Mouse (Mus musculus): Measurements from ENCODE around the gene Ankrd31. TPM values are rescaled to one million over a fixed set of nuclear protein-coding genes. Genes with fewer than 3 reads are reported as not detected.
"Not testable (repeated sequence)": the region's sequence is repeated elsewhere in the genome, so short reads cannot be mapped to it uniquely, and the experiment has no call there.

Gene Ankrd31
- polyA plus RNA-seq, 1 experiment from 2014 or later: not detected

GRCm38 (mm10) chr13:96735175-96735574 lies 12.9 kb upstream of the Ankrd31 start:
- Histone ChIP-seq H3K4me1 (replicated peaks; ENCODE audit: control insufficient read depth, insufficient read depth, low read length) (no peaks in the 10 kb centered on the region), H3K9ac (ENCODE audit: low read length) (no peak overlapping the region), H3K27ac (ENCODE audit: low read length) (no peak overlapping the region), H3K4me3 (ENCODE audit: low read length) (no peak overlapping the region), H3K36me3 (ENCODE audit: control insufficient read depth, insufficient read depth, low read length) (no peaks in the 10 kb centered on the region), H3K9me3 (ENCODE audit: control insufficient read depth, low read length) (no peaks in the 10 kb centered on the region), H3K4me2 (ENCODE audit: low read depth, low read length) (no peak overlapping the region), H3K27me3 (ENCODE audit: control insufficient read depth, insufficient read depth, low read depth, low read length) (no peaks in the 10 kb centered on the region)
- 37% methylated on average over 1 of the region's 1 CpGs for WGBS
- ATAC-seq (ENCODE audit: low read depth): no peak

DNA sequence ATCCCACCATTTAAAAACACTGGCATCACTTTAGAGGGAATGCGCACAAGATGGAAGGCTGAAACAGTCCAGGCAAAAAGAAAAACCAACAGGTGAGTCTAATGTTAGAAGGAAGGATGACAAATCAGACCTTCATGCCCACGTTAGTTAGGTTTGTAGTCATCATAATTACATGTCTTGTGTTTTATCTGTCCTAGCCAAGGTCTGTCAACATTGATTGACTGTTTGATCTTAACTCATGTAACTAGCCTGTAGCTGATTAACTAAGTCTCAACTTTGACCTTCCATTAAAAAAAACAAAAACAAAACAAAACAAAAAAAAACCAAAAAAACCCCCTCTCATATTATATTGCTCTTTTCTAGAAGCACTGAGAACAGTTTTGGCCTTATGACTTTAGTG lies 7.9 kb upstream of the Ankrd31 start:
- no peak overlapping the region for H3K4me2 ChIP-seq (ENCODE audit: low read depth, low read length)
- ATAC-seq (ENCODE audit: low read depth): no peak
- H3K4me3 ChIP-seq (ENCODE audit: low read length): no peak overlapping the region
- H3K4me1 ChIP-seq (replicated peaks; ENCODE audit: control insufficient read depth, insufficient read depth, low read length): no peaks in the 10 kb centered on the region
- no peaks in the 10 kb centered on the region for H3K36me3 ChIP-seq (ENCODE audit: control insufficient read depth, insufficient read depth, low read length)
- no peak overlapping the region for H3K27ac ChIP-seq (ENCODE audit: low read length)
- no peaks in the 10 kb centered on the region for H3K9me3 ChIP-seq (ENCODE audit: control insufficient read depth, low read length)
- no peaks in the 10 kb centered on the region for H3K27me3 ChIP-seq (ENCODE audit: control insufficient read depth, insufficient read depth, low read depth, low read length)
- no peak overlapping the region for H3K9ac ChIP-seq (ENCODE audit: low read length)
- 79% methylated on average over 2 of the region's 2 CpGs for WGBS

- no peak for ATAC-seq (ENCODE audit: low read depth)
- H3K27me3 ChIP-seq (ENCODE audit: control insufficient read depth, insufficient read depth, low read depth, low read length): no peaks in the 10 kb centered on the region
- WGBS: 81% methylated on average over 2 of the region's 2 CpGs
- H3K9me3 ChIP-seq (ENCODE audit: control insufficient read depth, low read length): no peaks in the 10 kb centered on the region
- no peak overlapping the region for H3K27ac ChIP-seq (ENCODE audit: low read length)
- no peaks in the 10 kb centered on the region for H3K36me3 ChIP-seq (ENCODE audit: control insufficient read depth, insufficient read depth, low read length)
- no peaks in the 10 kb centered on the region for H3K4me1 ChIP-seq (replicated peaks; ENCODE audit: control insufficient read depth, insufficient read depth, low read length)
- H3K4me2 ChIP-seq (ENCODE audit: low read depth, low read length): no peak overlapping the region
- no peak overlapping the region for H3K4me3 ChIP-seq (ENCODE audit: low read length)
- no peak overlapping the region for H3K9ac ChIP-seq (ENCODE audit: low read length)
These were observed 5.2 kb upstream of the Ankrd31 start for GRCm38 (mm10) chr13:96742871-96743270.

GRCm38 (mm10) chr13:96746055-96746454 lies 2.0 kb upstream of the Ankrd31 start:
- no peak for ATAC-seq (ENCODE audit: low read depth)
- Histone ChIP-seq H3K36me3 (ENCODE audit: control insufficient read depth, insufficient read depth, low read length) (no peaks in the 10 kb centered on the region), H3K9ac (ENCODE audit: low read length) (no peak overlapping the region), H3K9me3 (ENCODE audit: control insufficient read depth, low read length) (no peaks in the 10 kb centered on the region), H3K4me1 (replicated peaks; ENCODE audit: control insufficient read depth, insufficient read depth, low read length) (no peaks in the 10 kb centered on the region), H3K27me3 (ENCODE audit: control insufficient read depth, insufficient read depth, low read depth, low read length) (no peaks in the 10 kb centered on the region), H3K4me3 (ENCODE audit: low read length) (no peak overlapping the region), H3K4me2 (ENCODE audit: low read depth, low read length) (no peak overlapping the region), H3K27ac (ENCODE audit: low read length) (no peak overlapping the region)
- WGBS: 23% methylated on average over 6 of the region's 6 CpGs

- Histone ChIP-seq H3K4me1 (replicated peaks; ENCODE audit: control insufficient read depth, insufficient read depth, low read length) (no peaks in the 10 kb centered on the region), H3K9me3 (ENCODE audit: control insufficient read depth, low read length) (no peaks in the 10 kb centered on the region), H3K27me3 (ENCODE audit: control insufficient read depth, insufficient read depth, low read depth, low read length) (no peaks in the 10 kb centered on the region), H3K4me3 (ENCODE audit: low read length) (no peak overlapping the region), H3K9ac (ENCODE audit: low read length) (no peak overlapping the region), H3K4me2 (ENCODE audit: low read depth, low read length) (no peak overlapping the region), H3K36me3 (ENCODE audit: control insufficient read depth, insufficient read depth, low read length) (no peaks in the 10 kb centered on the region), H3K27ac (ENCODE audit: low read length) (no peak overlapping the region)
- no peak for ATAC-seq (ENCODE audit: low read depth)
- WGBS: 77% methylated on average over 6 of the region's 6 CpGs
These were observed 1.8 kb downstream of the Ankrd31 start for GRCm38 (mm10) chr13:96749859-96750258.

DNA sequence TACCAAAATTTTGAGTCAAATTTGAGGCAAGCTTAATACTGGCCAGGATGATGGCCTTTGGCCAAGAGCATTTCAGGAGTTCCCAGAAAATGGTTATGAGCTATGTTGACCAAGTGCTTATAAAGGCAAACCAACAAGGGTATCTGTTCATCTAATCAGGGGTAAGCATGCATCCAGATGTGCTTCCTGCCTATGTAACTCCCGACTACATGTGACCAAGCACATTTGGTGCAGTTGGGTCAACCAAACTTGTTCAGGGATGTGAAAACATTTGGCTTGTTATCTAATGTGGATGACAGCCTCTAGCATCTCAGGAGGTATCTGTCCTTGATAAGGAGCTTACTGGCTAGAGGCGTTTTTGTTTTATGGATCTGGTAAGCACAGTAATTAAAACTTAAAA lies 12.8 kb downstream of the Ankrd31 start:
- H3K9ac ChIP-seq (ENCODE audit: low read length): no peak overlapping the region
- no peaks in the 10 kb centered on the region for H3K36me3 ChIP-seq (ENCODE audit: control insufficient read depth, insufficient read depth, low read length)
- no peak for ATAC-seq (ENCODE audit: low read depth)
- no peak overlapping the region for H3K4me3 ChIP-seq (ENCODE audit: low read length)
- H3K27me3 ChIP-seq (ENCODE audit: control insufficient read depth, insufficient read depth, low read depth, low read length): no peaks in the 10 kb centered on the region
- no peak overlapping the region for H3K4me2 ChIP-seq (ENCODE audit: low read depth, low read length)
- 71% methylated on average over 2 of the region's 2 CpGs for WGBS
- no peak overlapping the region for H3K27ac ChIP-seq (ENCODE audit: low read length)
- H3K4me1 ChIP-seq (replicated peaks; ENCODE audit: control insufficient read depth, insufficient read depth, low read length): no peaks in the 10 kb centered on the region
- no peaks in the 10 kb centered on the region for H3K9me3 ChIP-seq (ENCODE audit: control insufficient read depth, low read length)

GRCm38 (mm10) chr13:96786071-96786470 lies 38.0 kb downstream of the Ankrd31 start:
- not testable (repeated sequence) for H3K27ac ChIP-seq (ENCODE audit: low read length); H3K4me1 ChIP-seq (replicated peaks; ENCODE audit: control insufficient read depth, insufficient read depth, low read length); H3K4me3 ChIP-seq (ENCODE audit: low read length); ATAC-seq (ENCODE audit: low read depth); H3K36me3 ChIP-seq (ENCODE audit: control insufficient read depth, insufficient read depth, low read length); H3K9me3 ChIP-seq (ENCODE audit: control insufficient read depth, low read length); H3K9ac ChIP-seq (ENCODE audit: low read length); H3K27me3 ChIP-seq (ENCODE audit: control insufficient read depth, insufficient read depth, low read depth, low read length); H3K4me2 ChIP-seq (ENCODE audit: low read depth, low read length)
- 86% methylated on average over 5 of the region's 5 CpGs for WGBS

- no peaks in the 10 kb centered on the region for H3K36me3 ChIP-seq (ENCODE audit: control insufficient read depth, insufficient read depth, low read length)
- H3K27me3 ChIP-seq (ENCODE audit: control insufficient read depth, insufficient read depth, low read depth, low read length): no peaks in the 10 kb centered on the region
- no peak overlapping the region for H3K4me3 ChIP-seq (ENCODE audit: low read length)
- H3K4me1 ChIP-seq (replicated peaks; ENCODE audit: control insufficient read depth, insufficient read depth, low read length): peaks cover 2% of the 10 kb centered on the region; the same call in 1 of the 2 replicates
- WGBS: 62% methylated on average over 2 of the region's 2 CpGs
- H3K9me3 ChIP-seq (ENCODE audit: control insufficient read depth, low read length): no peaks in the 10 kb centered on the region
- ATAC-seq (ENCODE audit: low read depth): no peak
- H3K4me2 ChIP-seq (ENCODE audit: low read depth, low read length): no peak overlapping the region
- H3K27ac ChIP-seq (ENCODE audit: low read length): no peak overlapping the region
- no peak overlapping the region for H3K9ac ChIP-seq (ENCODE audit: low read length)
These were observed 45.4 kb downstream of the Ankrd31 start for GRCm38 (mm10) chr13:96793451-96793850.

- Histone ChIP-seq H3K4me2 (ENCODE audit: low read depth, low read length) (no peak overlapping the region), H3K27me3 (ENCODE audit: control insufficient read depth, insufficient read depth, low read depth, low read length) (no peaks in the 10 kb centered on the region), H3K27ac (ENCODE audit: low read length) (no peak overlapping the region), H3K4me1 (replicated peaks; ENCODE audit: control insufficient read depth, insufficient read depth, low read length) (peaks cover 2% of the 10 kb centered on the region; the same call in 1 of the 2 replicates), H3K9ac (ENCODE audit: low read length) (no peak overlapping the region), H3K9me3 (ENCODE audit: control insufficient read depth, low read length) (no peaks in the 10 kb centered on the region), H3K36me3 (ENCODE audit: control insufficient read depth, insufficient read depth, low read length) (no peaks in the 10 kb centered on the region), H3K4me3 (ENCODE audit: low read length) (no peak overlapping the region)
- 70% methylated on average over 3 of the region's 3 CpGs for WGBS
- ATAC-seq (ENCODE audit: low read depth): no peak
These were observed 47.2 kb downstream of the Ankrd31 start for GRCm38 (mm10) chr13:96795301-96795700.

DNA sequence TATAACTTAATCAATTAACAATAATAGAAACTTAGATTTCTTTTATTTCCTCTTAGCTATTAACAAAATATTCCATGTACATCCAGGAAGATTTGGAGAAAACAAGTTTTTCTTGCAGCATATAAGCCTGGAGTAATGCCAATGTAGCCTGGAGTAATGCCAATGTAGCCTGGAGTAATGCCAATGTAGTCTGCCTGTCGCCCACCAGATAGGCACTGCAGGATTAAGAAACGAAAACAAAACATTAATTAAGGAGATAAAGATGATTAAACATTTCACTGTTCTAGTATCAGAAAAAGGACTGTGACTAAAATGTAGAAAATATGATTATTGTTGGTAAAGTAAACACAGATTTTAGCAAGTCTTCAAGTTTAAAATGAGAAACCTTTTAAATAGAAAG lies 49.4 kb downstream of the Ankrd31 start:
- Histone ChIP-seq H3K4me3 (ENCODE audit: low read length) (no peak overlapping the region), H3K9ac (ENCODE audit: low read length) (no peak overlapping the region), H3K27ac (ENCODE audit: low read length) (no peak overlapping the region), H3K36me3 (ENCODE audit: control insufficient read depth, insufficient read depth, low read length) (no peaks in the 10 kb centered on the region), H3K27me3 (ENCODE audit: control insufficient read depth, insufficient read depth, low read depth, low read length) (no peaks in the 10 kb centered on the region), H3K9me3 (ENCODE audit: control insufficient read depth, low read length) (no peaks in the 10 kb centered on the region), H3K4me2 (ENCODE audit: low read depth, low read length) (no peak overlapping the region), H3K4me1 (replicated peaks; ENCODE audit: control insufficient read depth, insufficient read depth, low read length) (peaks cover 2% of the 10 kb centered on the region; the same call in 1 of the 2 replicates)
- WGBS: 3% methylated on average over 2 of the region's 2 CpGs
- no peak for ATAC-seq (ENCODE audit: low read depth)
